Mouse (Mus musculus): ENCODE measurements around the gene Ahrr.

Ahrr gene

DNA sequence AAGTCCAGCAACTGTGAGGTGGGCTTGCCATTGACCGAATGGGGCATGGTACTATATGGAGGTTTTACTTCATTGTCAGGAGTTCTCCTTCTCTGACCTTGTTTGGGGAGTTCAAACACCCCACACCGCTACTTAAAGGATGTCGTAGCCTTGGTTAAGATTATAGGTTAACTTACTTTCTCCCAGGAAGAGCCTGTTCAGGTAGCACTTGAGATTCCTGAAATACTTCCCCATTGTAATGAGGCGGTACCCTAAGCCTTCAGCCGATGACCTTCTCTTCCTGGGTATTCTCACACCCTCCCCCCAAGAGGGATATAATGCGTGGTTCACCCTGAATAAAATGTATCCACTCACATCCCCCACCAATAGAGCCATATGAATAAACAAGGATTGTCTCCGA, 54.6 kb downstream of the Ahrr start:
- no peak for DNase-seq (ENCODE audit: low spot score)

DNA sequence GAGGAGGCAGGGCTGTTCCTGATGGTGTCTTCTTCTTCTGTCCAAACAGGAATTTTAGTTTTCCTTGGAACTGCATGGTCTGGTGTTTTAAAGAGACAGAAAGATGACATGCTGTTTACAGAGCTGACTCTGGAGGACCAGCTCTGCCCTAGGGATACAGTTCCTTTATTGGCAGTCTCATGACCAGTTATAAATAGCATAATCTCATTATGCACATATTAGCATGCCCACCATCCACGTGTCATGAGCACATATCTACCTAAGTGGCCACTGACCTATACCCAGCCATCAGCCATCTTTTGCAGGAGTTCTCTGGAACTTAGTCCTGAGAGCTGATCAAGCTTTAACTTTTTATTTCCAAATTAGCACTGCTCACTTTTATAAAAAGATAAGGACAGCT, 71.5 kb downstream of the Ahrr start:
- DNase-seq (ENCODE audit: low spot score): no peak

DNA sequence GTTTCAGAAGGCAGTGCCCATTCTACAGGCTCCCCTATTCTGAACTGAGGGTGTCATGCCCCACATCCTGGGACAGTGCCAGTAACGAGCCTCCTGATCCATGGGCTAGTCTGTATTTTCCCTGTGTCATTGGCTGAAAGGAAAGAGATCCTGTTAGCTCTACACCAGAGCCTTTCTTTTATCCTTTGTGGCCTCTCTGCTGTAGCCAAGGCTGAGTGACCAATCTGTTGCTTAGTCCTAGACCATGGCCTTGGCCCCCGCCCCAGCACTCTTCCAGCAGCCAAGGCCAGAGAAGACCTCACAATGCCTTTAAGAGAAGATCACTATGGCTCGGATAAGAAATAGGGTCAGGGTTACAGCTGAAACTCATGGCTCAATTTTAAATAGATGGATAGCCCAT, 73.7 kb downstream of the Ahrr start:
- DNase-seq (ENCODE audit: low spot score): no peak

DNA sequence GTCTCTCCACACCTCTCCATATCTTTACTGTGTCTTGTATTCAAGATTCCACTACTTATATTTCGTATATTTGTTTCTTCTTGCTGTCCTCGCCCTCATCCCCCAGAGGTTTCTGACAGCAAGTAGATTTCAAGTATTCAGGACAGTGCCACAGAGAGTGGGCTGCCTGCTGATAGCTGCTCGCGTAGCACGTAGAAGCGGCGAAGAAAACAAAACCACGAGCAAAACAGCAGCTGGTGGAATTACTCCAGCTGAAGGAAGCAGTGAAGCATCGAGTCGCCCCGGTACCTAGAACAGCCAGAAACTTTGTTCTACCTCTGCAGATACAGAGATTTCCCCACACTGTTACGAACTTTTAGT, 83.2 kb downstream of the Ahrr start:
- DNase-seq (ENCODE audit: low spot score): no peak

DNA sequence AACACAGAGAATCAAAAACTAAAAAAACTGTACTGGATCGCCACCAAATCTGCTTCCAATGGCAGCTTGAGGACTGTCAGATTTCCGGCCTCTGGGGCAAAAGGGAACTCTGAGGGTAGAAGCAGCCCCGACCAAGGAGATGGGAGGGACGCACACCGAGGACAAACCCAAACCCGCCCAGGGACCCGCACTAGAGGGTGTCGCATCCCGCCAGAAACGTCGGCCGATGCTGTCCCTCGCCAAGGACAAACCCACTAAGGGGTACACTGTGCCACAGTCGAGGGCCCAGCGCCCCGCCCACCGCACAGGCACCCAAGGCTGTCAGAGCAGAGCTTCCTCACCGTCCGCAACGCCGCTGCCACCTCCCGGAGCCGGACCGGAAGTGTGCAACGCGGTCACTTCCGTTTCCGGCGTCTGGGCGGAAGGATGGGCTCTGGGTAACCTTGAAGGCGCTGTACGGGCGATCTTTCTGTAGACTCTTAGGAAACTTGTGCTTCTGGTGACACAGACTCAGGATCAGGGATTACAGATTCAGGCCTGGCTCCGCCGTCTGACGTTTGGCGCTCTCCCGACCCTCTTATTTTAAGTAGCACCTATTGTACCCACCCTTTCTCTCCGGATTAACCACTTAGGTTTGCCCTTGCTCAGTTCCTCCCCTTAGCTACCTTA, 83.7 kb downstream of the Ahrr start, which contains the start of gene Exoc3:
Gene Exoc3, minus strand, starts transcription at position 416 of the 669 bp plus-strand sequence.
- DNase-seq (ENCODE audit: low spot score): peak; percentile 90

DNA sequence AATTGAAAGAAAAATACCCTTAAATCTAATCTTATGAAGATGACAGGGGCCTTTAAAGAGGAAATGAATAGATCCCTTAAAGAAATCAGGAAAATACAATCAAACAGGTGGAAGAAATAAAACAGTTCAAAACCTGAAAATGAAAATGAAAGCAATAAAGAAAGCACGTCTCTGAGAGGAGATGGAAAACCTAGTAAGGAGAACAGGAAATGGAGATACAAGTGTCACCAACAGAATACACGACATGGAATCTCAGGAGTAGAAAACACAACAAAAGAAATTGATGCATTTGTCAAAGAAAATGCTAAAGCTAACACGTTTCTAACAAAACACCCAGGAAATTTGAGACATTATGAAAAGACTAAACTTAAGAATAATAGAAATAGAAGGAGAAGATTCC, 95.7 kb downstream of the Ahrr start:
- no peak for DNase-seq (ENCODE audit: low spot score)

DNA sequence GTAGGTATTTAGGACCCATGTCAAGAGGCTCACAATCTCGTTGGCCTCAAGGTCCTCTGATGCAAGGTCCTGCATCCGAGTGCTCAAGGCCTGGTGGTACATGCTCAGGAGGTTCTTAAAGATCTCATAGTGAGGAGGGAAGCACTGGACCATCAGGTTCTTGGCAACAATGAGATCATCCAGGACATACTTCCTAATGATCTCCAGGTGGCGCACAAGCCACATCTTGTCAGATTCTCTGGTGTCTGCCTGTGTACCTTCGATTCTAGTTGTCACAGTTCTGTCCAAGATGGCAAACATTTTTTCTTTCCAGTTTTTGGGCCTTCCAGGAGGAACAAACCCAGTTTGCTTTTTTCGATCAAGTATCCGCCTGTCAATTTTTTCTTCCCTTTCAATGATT, 99.5 kb downstream of the Ahrr start:
- DNase-seq (ENCODE audit: low spot score): no peak

DNA sequence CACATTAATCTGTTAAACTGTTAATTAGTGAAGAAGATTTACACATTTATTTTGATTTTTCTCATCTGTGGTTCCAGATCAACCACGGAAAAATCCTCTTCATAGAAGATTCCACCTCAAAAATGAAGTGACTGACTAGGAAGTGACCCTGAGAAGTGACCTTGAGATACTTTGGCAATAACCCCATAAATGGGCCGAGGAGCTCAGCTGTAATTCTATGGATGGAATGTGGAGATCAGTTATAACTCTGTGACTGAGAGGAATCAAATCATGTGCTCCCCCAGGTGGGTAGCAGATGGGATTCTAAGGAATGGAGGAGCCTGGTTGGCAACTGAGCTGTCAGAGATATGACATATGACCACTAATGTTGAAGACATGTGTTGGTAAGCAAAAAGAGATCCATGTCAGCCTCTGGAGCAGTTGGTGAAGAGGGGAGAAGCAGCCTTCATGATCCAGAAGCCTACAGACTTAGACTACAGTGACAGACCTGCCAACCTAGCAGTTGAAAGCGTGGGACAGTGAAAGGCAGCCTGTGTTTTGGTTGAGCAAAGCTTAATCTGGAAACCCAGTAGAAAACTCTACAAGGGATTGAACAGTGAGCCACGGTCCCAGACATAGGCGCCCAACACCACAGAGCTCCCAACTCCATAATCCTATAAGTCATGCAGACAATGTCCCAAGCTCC, 109.0 kb downstream of the Ahrr start:
- no peak for DNase-seq (ENCODE audit: low spot score)

DNA sequence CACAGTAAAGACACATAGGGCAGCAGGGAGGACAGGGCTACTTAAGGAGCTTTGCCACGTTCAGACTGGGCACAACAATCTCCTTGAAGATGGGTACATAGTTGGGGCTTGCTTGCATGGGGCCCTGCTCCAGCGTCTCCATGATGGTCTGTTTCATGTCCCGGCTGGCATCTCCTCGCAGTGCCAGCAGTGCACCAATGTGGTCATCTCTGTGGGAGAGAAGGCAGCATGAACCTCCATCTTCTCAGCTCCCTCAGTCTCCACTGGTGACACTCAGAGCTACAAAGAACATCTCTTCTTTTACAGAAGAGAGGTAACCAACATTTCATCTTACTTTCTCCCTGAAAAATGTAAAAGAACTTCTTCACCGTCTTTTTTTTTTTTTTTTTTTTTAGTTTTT, 120.1 kb downstream of the Ahrr start:
- no peak for DNase-seq (ENCODE audit: low spot score)

DNA sequence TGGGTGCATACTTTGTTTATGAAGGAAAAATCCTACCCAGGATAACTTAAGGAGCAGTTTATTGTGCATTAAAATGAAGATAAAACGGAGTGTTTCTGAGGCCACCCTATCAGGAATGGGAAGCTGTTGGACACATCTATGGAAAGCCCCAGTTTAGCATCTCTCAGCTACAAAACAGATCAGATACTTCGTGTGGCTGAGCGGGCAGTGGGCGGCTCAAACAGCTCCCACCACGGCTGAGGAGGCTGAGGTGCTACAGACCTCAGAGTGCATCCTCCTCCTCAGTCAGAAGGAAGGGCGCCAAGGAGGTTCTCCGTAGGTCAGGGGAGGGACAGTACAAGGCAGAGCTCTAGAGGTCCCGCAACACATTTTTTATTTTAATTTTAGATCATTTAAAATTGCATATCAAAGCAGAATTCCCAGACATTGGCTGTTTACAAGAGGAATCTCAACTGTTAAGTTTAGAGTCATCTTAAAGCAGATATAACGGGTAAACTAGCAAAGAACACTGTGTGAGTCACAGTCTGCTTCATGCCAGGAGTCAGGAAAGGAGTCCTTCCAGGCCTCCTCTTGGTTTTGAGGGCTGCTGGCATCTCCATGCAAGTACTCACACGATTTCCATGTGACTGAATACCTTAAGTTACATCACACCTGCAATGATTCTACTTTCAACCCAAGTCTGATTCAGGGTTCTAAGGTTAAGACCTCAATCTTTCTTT, 122.5 kb downstream of the Ahrr start:
- no peak for DNase-seq (ENCODE audit: low spot score)

DNA sequence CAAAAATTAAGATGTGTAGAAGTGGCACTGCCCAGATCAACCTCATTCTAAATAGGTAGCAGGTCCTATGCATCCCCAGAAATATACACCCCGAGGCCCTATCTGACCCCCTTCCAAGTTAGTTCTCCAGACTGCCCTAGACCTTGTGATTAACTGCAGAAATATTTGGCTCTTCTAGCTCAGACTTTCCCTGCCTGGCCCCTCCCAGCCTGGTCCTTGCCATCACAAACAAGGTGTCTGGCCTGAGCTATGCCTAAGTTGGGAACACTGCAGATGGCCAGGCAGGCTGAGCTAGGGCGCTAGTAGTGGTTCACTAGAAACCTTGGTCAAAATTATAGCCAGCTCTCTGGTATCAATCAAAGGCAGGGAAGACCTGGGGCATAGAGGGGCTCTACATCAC, 124.6 kb downstream of the Ahrr start:
- peak; percentile 42 for DNase-seq (ENCODE audit: low spot score)

DNA sequence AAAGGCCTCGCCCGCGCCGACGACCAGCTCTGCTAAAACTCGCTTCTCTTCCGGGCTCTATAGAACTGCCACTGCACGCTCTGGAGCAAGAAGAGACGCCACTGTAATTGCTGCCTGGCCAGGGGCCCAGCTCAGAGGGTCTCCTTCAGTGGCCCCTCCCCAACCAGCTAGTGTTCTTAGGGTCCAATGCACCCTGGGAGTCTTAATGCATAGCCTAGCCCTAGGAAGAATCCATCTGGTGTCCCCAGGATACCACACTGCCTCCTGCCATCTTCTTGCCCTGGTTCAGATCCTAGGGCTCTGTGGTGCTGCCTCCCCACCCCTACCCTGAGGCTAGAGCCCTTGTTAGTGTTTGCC, 125.1 kb downstream of the Ahrr start:
- DNase-seq (ENCODE audit: low spot score): no peak

DNA sequence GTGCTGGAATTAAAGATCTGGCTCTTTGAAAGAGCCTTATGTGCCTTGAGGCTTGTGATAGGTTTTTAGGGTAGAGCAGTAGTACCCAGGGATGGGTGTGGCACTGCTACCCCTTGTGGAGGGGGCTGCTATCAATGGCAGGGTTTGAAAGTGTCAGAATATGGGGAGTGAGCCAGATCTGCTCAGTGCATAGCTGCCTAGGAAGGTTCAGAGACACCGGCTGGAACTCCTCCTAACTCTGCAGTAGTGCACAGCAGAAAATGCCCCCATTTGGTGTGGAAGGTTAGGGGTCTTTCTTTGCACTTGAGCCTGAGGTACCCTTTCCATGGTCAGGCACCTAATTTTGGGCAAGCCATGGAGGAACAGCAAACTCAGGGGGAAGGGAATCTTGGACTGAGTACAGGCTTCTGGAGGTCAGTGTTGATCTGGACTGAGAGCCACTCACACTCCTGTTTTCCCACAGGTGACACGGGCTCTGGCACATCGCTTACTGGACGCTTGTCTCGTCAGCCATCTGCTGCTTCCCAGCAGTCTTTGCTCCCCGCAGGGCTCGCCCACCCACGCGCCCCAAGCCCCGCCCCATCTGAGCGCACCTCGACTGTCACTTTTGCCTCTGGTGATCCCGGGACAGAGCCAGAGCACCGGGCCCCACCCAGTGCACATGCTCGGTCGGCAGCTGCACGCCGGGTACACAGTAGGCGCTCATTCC, 125.6 kb downstream of the Ahrr start:
- DNase-seq (ENCODE audit: low spot score): peak; percentile 58

Data from urinary bladder, postnatal 14 days (tissue).